Mouse (Mus musculus): Measurements from ENCODE around the gene Idua.

The Idua gene

GRCm38 (mm10) chr5:108655381-108655780, 4.8 kb upstream of the Idua start:
- DNase-seq: no peak

- no peak for DNase-seq
Measured at GRCm38 (mm10) chr5:108655891-108656650, 4.1 kb upstream of the Idua start.

GRCm38 (mm10) chr5:108657406-108657805, 2.7 kb upstream of the Idua start:
- DNase-seq: no peak

- no peak for DNase-seq
Measured at GRCm38 (mm10) chr5:108658611-108659010, 1.5 kb upstream of the Idua start.

- DNase-seq: peak; percentile 83 to 95
Measured at GRCm38 (mm10) chr5:108660632-108661268, 619 bp downstream of the Idua start.

GRCm38 (mm10) chr5:108662772-108663171, 2.6 kb downstream of the Idua start:
- DNase-seq: no peak

- DNase-seq: no peak
Measured at GRCm38 (mm10) chr5:108665066-108665465, 4.9 kb downstream of the Idua start.

GRCm38 (mm10) chr5:108667370-108667769, 7.2 kb downstream of the Idua start:
- DNase-seq: no peak

GRCm38 (mm10) chr5:108668387-108668932, 8.3 kb downstream of the Idua start:
- no peak for DNase-seq

- peak; percentile 84 to 87 for DNase-seq
Measured at GRCm38 (mm10) chr5:108668977-108669936, 9.1 kb downstream of the Idua start, which contains the start of gene Dgkq. Gene Dgkq (minus strand): TSS chr5:108669672.

GRCm38 (mm10) chr5:108669986-108670385, 9.9 kb downstream of the Idua start:
- no peak for DNase-seq

GRCm38 (mm10) chr5:108670785-108671184, 10.7 kb downstream of the Idua start:
- DNase-seq: peak in 1 of 2 experiments; percentile 55

- DNase-seq: no peak
Measured at GRCm38 (mm10) chr5:108671757-108672156, 11.6 kb downstream of the Idua start.

- no peak for DNase-seq
Measured at GRCm38 (mm10) chr5:108674624-108675023, 14.5 kb downstream of the Idua start.

GRCm38 (mm10) chr5:108675251-108675816, 15.2 kb downstream of the Idua start, which contains the start of gene Slc26a1:
Gene Slc26a1 (minus strand): TSS chr5:108675569.
- no peak for DNase-seq

GRCm38 (mm10) chr5:108676772-108677498, 16.8 kb downstream of the Idua start:
- DNase-seq: no peak

GRCm38 (mm10) chr5:108677605-108678295, 17.6 kb downstream of the Idua start:
- DNase-seq: no peak

- DNase-seq: no peak
Measured at GRCm38 (mm10) chr5:108678296-108678854, 18.2 kb downstream of the Idua start.

GRCm38 (mm10) chr5:108679909-108680308, 19.8 kb downstream of the Idua start:
- no peak for DNase-seq

- DNase-seq: no peak
Measured at GRCm38 (mm10) chr5:108680871-108681270, 20.7 kb downstream of the Idua start.

GRCm38 (mm10) chr5:108689091-108689490, 29.0 kb downstream of the Idua start:
- no peak for DNase-seq

Measured in spleen, adult 18-20 months (tissue).